In the genomic region with DNA sequence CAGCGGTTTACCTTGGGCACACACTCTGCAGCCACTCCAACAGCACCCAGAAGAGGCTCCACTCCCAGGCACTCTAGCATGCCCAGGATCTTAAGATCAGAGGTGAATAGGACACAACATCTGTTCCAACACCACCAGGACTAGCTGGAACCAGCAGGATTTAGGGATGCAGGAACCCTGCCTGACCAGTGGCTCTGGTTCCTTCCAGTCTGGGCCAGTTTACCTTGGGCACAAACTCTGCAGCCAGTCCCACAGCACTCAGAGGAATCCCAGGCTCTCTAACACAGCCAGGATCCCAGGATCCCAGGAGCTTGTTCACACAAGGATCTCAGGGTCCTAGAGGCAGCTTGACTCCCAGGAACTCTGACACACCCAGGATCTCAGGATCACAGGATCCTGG, we compare ENCODE assay signal across 18 mouse cellular contexts.
DNase-seq lines count a peak whose midpoint lies in the region; ATAC-seq and TF ChIP-seq lines count a peak whose summit lies in the region.
"Had no signal": no experiment of that assay in that cellular context is flagged by ENCODE, and none has a peak within 500 bp of the region (broad histone marks: within the 10 kb centered on the region; RNA-seq: fewer than 3 reads in every experiment).

No protein-coding gene starts in this region.

- H3K4me3 ChIP-seq in lung, postnatal 0 days (ENCODE audit: low read depth, low read length), result no peak overlapping the region
- H3K4me3 ChIP-seq in stomach, postnatal 0 days (ENCODE audit: low read depth, low read length), result no peak overlapping the region
- H3K4me3 ChIP-seq: embryonic facial prominence, embryonic 10.5 days; forebrain, embryonic 13.5 days; gastrocnemius, adult 2 months; hindbrain, embryonic 12.5 days had no signal

- no peaks in the 10 kb centered on the region for H3K4me1 ChIP-seq in lung, postnatal 0 days (ENCODE audit: insufficient read depth, low read depth, low read length)
- H3K4me1 ChIP-seq in stomach, postnatal 0 days (replicated peaks; ENCODE audit: control insufficient read depth, insufficient read depth), result no peaks in the 10 kb centered on the region
- H3K4me1 ChIP-seq: embryonic facial prominence, embryonic 10.5 days; forebrain, embryonic 13.5 days; hindbrain, embryonic 12.5 days had no signal

- ATAC-seq in lung, postnatal 0 days, result peak; percentile 70
- no peak for ATAC-seq in stomach, postnatal 0 days (ENCODE audit: low FRiP score, low TSS enrichment)
- ATAC-seq: forebrain, embryonic 13.5 days had no signal

- no peak for TF ChIP-seq EP300 in lung, postnatal 0 days (IDR thresholded peaks at IDR 0.05)
- no peak for TF ChIP-seq EP300 in stomach, postnatal 0 days (optimal IDR thresholded peaks at IDR 0.05)

- 61% methylated on average over 1 of the region's 1 CpGs for WGBS in lung, postnatal 0 days
- 91% methylated on average over 1 of the region's 1 CpGs for WGBS in stomach, postnatal 0 days

- no peaks in the 10 kb centered on the region for H3K36me3 ChIP-seq in lung, postnatal 0 days (ENCODE audit: insufficient read depth, low read length)
- H3K36me3 ChIP-seq in stomach, postnatal 0 days (ENCODE audit: control insufficient read depth, insufficient read depth, low read length), result no peaks in the 10 kb centered on the region
- H3K36me3 ChIP-seq: embryonic facial prominence, embryonic 10.5 days; hindbrain, embryonic 12.5 days had no signal

- no peak overlapping the region for H3K27ac ChIP-seq in lung, postnatal 0 days (ENCODE audit: low read length)
- H3K27ac ChIP-seq in stomach, postnatal 0 days (replicated peaks), result no peak overlapping the region
- H3K27ac ChIP-seq: embryonic facial prominence, embryonic 10.5 days; forebrain, embryonic 13.5 days; gastrocnemius, adult 2 months; hindbrain, embryonic 12.5 days had no signal

- H3K27me3 ChIP-seq in lung, postnatal 0 days (replicated peaks; ENCODE audit: insufficient read depth, low read length), result no peaks in the 10 kb centered on the region
- H3K27me3 ChIP-seq in stomach, postnatal 0 days (ENCODE audit: control insufficient read depth, insufficient read depth, low read length), result no peaks in the 10 kb centered on the region
- H3K27me3 ChIP-seq: CH12.LX; forebrain, embryonic 13.5 days; hindbrain, embryonic 12.5 days had no signal

- no peak for TF ChIP-seq CTCF in lung, postnatal 0 days (IDR thresholded peaks at IDR 0.05)
- no peak for TF ChIP-seq CTCF in stomach, postnatal 0 days (IDR thresholded peaks at IDR 0.05; ENCODE audit: low read depth)

- peak; percentile 12 for DNase-seq in lung, postnatal 0 days (ENCODE audit: low spot score)
- no peak for DNase-seq in lung, postnatal 36 days
- DNase-seq in kidney, adult 9 months, result peak; percentile 44
- peak; percentile 38 to 67 for DNase-seq in kidney, postnatal 25 days
- no peak for DNase-seq in stomach, postnatal 0 days (ENCODE audit: low spot score)
- DNase-seq in ovary, postnatal 14 days (ENCODE audit: low spot score), result no peak
- DNase-seq: adrenal gland, adult 8-10 months; adrenal gland, postnatal 36 days; cerebellum, adult 2 months; cerebellum, postnatal 10 days; gastrocnemius, adult 2 months; gastrocnemius, postnatal 25 days; heart, postnatal 10 days; heart, postnatal 4 days had no signal

- H3K4me2 ChIP-seq in lung, postnatal 0 days (replicated peaks; ENCODE audit: low read depth, low read length), result no peak overlapping the region
- no peak overlapping the region for H3K4me2 ChIP-seq in stomach, postnatal 0 days (replicated peaks; ENCODE audit: low read depth)
- H3K4me2 ChIP-seq: forebrain, embryonic 13.5 days; hindbrain, embryonic 12.5 days had no signal

- no peaks in the 10 kb centered on the region for H3K9me3 ChIP-seq in lung, postnatal 0 days (ENCODE audit: low read length)
- H3K9me3 ChIP-seq in stomach, postnatal 0 days (ENCODE audit: control insufficient read depth, low read length), result no peaks in the 10 kb centered on the region
- H3K9me3 ChIP-seq: embryonic facial prominence, embryonic 10.5 days; forebrain, embryonic 13.5 days; hindbrain, embryonic 12.5 days had no signal

- no peak overlapping the region for H3K9ac ChIP-seq in lung, postnatal 0 days (replicated peaks; ENCODE audit: low read depth)
- no peak overlapping the region for H3K9ac ChIP-seq in stomach, postnatal 0 days (ENCODE audit: low read length)
- H3K9ac ChIP-seq: forebrain, embryonic 13.5 days; hindbrain, embryonic 12.5 days had no signal

Comparison
In these comparisons a context has a peak if more than half of its experiments do, and no peak if none do; other contexts are left out.
1. DNase-seq: peak in lung, postnatal 0 days (single experiment), kidney, adult 9 months (single experiment) and kidney, postnatal 25 days (2 of 2); none in lung, postnatal 36 days (single experiment), stomach, postnatal 0 days (single experiment) and ovary, postnatal 14 days (single experiment).